Mouse (Mus musculus): ENCODE measurements around the gene Gpx8.

Gene Gpx8

GRCm38 (mm10) chr13:113046211-113046883 is at the start of gene Gpx8:
Gene Gpx8, minus strand, starts transcription at chr13:113046410.
- no peak for DNase-seq (ENCODE audit: low spot score)

GRCm38 (mm10) chr13:113094618-113095017 is 48.4 kb upstream of the Gpx8 start:
- no peak for DNase-seq (ENCODE audit: low spot score)

GRCm38 (mm10) chr13:113090489-113090888 is 44.3 kb upstream of the Gpx8 start:
- no peak for DNase-seq (ENCODE audit: low spot score)

GRCm38 (mm10) chr13:113087226-113088017 is 41.2 kb upstream of the Gpx8 start:
- DNase-seq (ENCODE audit: low spot score) = no peak

- no peak for DNase-seq (ENCODE audit: low spot score)
Measured at GRCm38 (mm10) chr13:113084732-113085131, 38.5 kb upstream of the Gpx8 start.

- DNase-seq (ENCODE audit: low spot score) = no peak
Measured at GRCm38 (mm10) chr13:113082101-113082500, 35.9 kb upstream of the Gpx8 start.

GRCm38 (mm10) chr13:113079021-113079420 is 32.8 kb upstream of the Gpx8 start:
- DNase-seq (ENCODE audit: low spot score) = no peak

- DNase-seq (ENCODE audit: low spot score) = no peak
Measured at GRCm38 (mm10) chr13:113064542-113064941, 18.3 kb upstream of the Gpx8 start.

GRCm38 (mm10) chr13:113061746-113062145 is 15.5 kb upstream of the Gpx8 start:
- DNase-seq (ENCODE audit: low spot score) = no peak

- DNase-seq (ENCODE audit: low spot score) = no peak
Measured at GRCm38 (mm10) chr13:113055826-113056225, 9.6 kb upstream of the Gpx8 start.

GRCm38 (mm10) chr13:113054230-113054629 is 8.0 kb upstream of the Gpx8 start:
- DNase-seq (ENCODE audit: low spot score) = no peak

GRCm38 (mm10) chr13:113047647-113048046 is 1.4 kb upstream of the Gpx8 start:
- DNase-seq (ENCODE audit: low spot score) = no peak

- no peak for DNase-seq (ENCODE audit: low spot score)
Measured at GRCm38 (mm10) chr13:113047018-113047417, 808 bp upstream of the Gpx8 start.

GRCm38 (mm10) chr13:113045458-113046110 is 626 bp downstream of the Gpx8 start:
- DNase-seq (ENCODE audit: low spot score) = no peak

- no peak for DNase-seq (ENCODE audit: low spot score)
Measured at GRCm38 (mm10) chr13:113044876-113045275, 1.3 kb downstream of the Gpx8 start.

GRCm38 (mm10) chr13:113035852-113036251 is 10.4 kb downstream of the Gpx8 start:
- DNase-seq (ENCODE audit: low spot score) = no peak

GRCm38 (mm10) chr13:113034950-113035421 is 11.2 kb downstream of the Gpx8 start, which contains the start of gene Cdc20b:
Gene Cdc20b, plus strand, starts transcription at chr13:113035111.
- no peak for DNase-seq (ENCODE audit: low spot score)

- DNase-seq (ENCODE audit: low spot score) = no peak
Measured at GRCm38 (mm10) chr13:113034271-113034886, 11.8 kb downstream of the Gpx8 start.

GRCm38 (mm10) chr13:113032831-113033230 is 13.4 kb downstream of the Gpx8 start:
- no peak for DNase-seq (ENCODE audit: low spot score)

- no peak for DNase-seq (ENCODE audit: low spot score)
Measured at GRCm38 (mm10) chr13:113031792-113032571, 14.2 kb downstream of the Gpx8 start.

GRCm38 (mm10) chr13:113031351-113031750 is 14.9 kb downstream of the Gpx8 start:
- no peak for DNase-seq (ENCODE audit: low spot score)
